Mouse (Mus musculus): ENCODE measurements around the gene F2rl1. TPM values are rescaled to one million over a fixed set of nuclear protein-coding genes. Genes with fewer than 3 reads are reported as not detected.

Gene F2rl1
- 0.52 TPM in 2 replicates for polyA plus RNA-seq (2012; rRNA removed)

DNA sequence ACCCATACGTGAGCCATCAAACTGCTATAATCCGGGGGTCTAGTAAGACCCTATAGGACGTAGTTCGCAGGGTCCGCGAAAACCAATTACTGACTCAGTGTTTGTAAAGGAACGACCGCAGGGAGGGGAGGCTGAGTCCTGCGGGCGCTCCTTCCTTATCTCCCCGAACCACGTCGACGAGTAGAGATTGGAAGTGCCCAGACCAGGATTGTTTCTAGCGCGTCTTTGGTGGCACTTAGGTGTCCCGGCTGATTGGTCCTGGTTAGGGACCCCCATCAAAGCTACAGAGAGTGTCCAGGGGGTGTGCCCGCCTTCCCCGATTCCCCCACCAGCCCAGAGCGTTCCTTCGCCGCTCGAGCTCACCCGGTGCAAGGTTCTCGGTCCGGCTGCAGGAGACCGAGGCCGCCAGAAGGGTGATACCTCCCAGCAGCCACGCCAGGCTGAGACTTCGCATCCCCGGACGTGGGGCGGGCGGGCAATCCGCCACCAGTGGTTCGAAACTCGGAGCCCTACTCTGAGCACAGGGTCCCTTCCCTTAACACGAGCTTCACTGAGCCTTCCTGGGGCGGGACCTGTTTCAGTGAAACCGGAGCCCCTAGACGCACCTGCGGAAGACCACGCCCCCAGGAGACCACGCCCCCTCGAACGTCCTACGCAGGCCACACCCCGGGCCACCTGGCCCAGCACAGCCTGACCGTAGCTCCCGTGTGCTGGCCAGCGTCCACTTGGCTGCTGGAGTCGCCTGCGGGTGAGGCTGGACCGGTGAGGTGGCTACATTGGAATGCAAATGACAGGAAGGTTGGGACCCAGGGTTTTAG is at the start of gene F2rl1:
Gene F2rl1, minus strand, starts transcription at position 554 of the 818 bp plus-strand sequence.

DNA sequence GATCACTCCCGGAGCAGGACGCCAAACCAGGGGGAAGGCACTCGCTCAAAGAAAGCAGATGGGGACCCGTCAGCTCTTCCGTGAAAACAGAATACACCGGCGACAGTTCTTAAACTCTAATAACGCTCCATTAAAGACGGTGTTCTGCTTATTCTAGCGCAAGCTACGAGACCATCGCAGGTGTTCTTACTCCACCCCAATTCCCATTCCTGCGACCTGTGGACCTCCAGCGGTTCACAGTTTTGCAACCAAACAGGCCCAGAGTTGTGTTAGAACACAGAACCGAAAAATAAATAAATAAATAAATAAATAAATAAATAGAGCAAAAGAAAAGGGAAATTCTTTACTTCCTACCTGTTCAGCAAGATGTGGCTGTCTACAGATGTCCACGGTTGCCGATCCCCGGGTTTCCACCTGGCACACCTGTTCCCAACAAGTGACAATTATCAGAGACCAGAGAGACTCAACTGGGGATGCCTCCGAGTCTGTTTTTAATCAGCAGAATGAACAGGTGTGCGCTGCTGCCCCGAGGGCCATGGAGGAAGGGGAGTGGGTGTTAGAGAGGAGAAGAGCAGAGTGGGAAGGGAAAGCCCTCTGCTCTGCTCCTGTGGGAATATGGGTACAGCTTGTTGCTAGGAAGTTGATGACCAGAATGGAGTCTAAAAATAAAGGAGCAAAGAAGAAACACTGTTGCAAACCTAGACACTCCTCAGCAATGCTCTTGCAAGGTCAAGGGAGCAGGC is 46.2 kb downstream of the F2rl1 start, which contains the start of gene S100z:
Gene S100z, minus strand, starts transcription at position 51 of the 743 bp plus-strand sequence.

Other genes with a start within 250 kb of the F2rl1 start
- gene Zbed3, start 201.6 kb downstream of the F2rl1 start, polyA plus RNA-seq (2012; rRNA removed), result 49.1 and 65.3 TPM in 2 replicates
- 34.6 and 47.8 TPM in 2 replicates for gene Aggf1, start 149.9 kb downstream of the F2rl1 start, polyA plus RNA-seq (2012; rRNA removed)
- gene Crhbp, start 80.3 kb downstream of the F2rl1 start, polyA plus RNA-seq (2012; rRNA removed), result 0.72 and 0.86 TPM in 2 replicates
- not detected in 2 replicates for gene S100z, start 46.5 kb downstream of the F2rl1 start, polyA plus RNA-seq (2012; rRNA removed)
- 32.5 and 55.0 TPM in 2 replicates for gene F2r, start 93.3 kb upstream of the F2rl1 start, polyA plus RNA-seq (2012; rRNA removed)
- 1.2 and 2.8 TPM in 2 replicates for gene F2rl2, start 171.6 kb upstream of the F2rl1 start, polyA plus RNA-seq (2012; rRNA removed)

Data from central nervous system, embryonic 11.5 days (tissue).